Mouse (Mus musculus): ENCODE data around the gene Lysmd1. TPM values are rescaled to one million over a fixed set of nuclear protein-coding genes. Genes with fewer than 3 reads are reported as not detected.
"Not testable (repeated sequence)": the region's sequence is repeated elsewhere in the genome, so short reads cannot be mapped to it uniquely, and the experiment has no call there.

Lysmd1 gene
- 10.4 and 11.0 TPM in 2 replicates for polyA plus RNA-seq (2012; rRNA removed)

GRCm38 (mm10) chr3:95133680-95134101 is at the start of gene Lysmd1, which contains the start of gene Scnm1:
Gene Lysmd1 (plus strand): TSS chr3:95134088.
Gene Scnm1 (minus strand): TSS chr3:95134011.
- no peak for DNase-seq (ENCODE audit: low spot score)

- DNase-seq (ENCODE audit: low spot score), result no peak
These were observed 45.8 kb upstream of the Lysmd1 start for GRCm38 (mm10) chr3:95088071-95088470.

GRCm38 (mm10) chr3:95100854-95101253 is 33.0 kb upstream of the Lysmd1 start:
- no peak for DNase-seq (ENCODE audit: low spot score)

- no peak for DNase-seq (ENCODE audit: low spot score)
These were observed 28.8 kb upstream of the Lysmd1 start for GRCm38 (mm10) chr3:95105121-95105520.

- no peak for DNase-seq (ENCODE audit: low spot score)
These were observed 28.1 kb upstream of the Lysmd1 start for GRCm38 (mm10) chr3:95105586-95106337.

GRCm38 (mm10) chr3:95106338-95107117 is 27.4 kb upstream of the Lysmd1 start, which contains the start of gene Pip5k1a:
Gene Pip5k1a (minus strand): TSS chr3:95106930.
- DNase-seq (ENCODE audit: low spot score), result peak; percentile 85

- DNase-seq (ENCODE audit: low spot score), result not testable (repeated sequence)
These were observed 26.6 kb upstream of the Lysmd1 start for GRCm38 (mm10) chr3:95107308-95107707.

- DNase-seq (ENCODE audit: low spot score), result no peak
These were observed 26.0 kb upstream of the Lysmd1 start for GRCm38 (mm10) chr3:95107898-95108297.

GRCm38 (mm10) chr3:95110911-95111726 is 22.8 kb upstream of the Lysmd1 start, which contains the start of gene Vps72:
Gene Vps72 (plus strand): TSS chr3:95111022.
- peak; percentile 82 for DNase-seq (ENCODE audit: low spot score)

GRCm38 (mm10) chr3:95112760-95113159 is 21.1 kb upstream of the Lysmd1 start:
- DNase-seq (ENCODE audit: low spot score), result no peak

- no peak for DNase-seq (ENCODE audit: low spot score)
These were observed 16.1 kb upstream of the Lysmd1 start for GRCm38 (mm10) chr3:95117751-95118150.

GRCm38 (mm10) chr3:95121580-95121979 is 12.3 kb upstream of the Lysmd1 start:
- no peak for DNase-seq (ENCODE audit: low spot score)

- no peak for DNase-seq (ENCODE audit: low spot score)
These were observed 9.6 kb upstream of the Lysmd1 start, which contains the start of gene Tmod4 for GRCm38 (mm10) chr3:95124246-95124645. Gene Tmod4 (plus strand): TSS chr3:95124476.

- no peak for DNase-seq (ENCODE audit: low spot score)
These were observed 8.9 kb upstream of the Lysmd1 start for GRCm38 (mm10) chr3:95124972-95125371.

GRCm38 (mm10) chr3:95129226-95129651 is 4.6 kb upstream of the Lysmd1 start:
- DNase-seq (ENCODE audit: low spot score), result no peak

- DNase-seq (ENCODE audit: low spot score), result no peak
These were observed 3.8 kb upstream of the Lysmd1 start for GRCm38 (mm10) chr3:95130081-95130480.

- not testable (repeated sequence) for DNase-seq (ENCODE audit: low spot score)
These were observed 1.5 kb upstream of the Lysmd1 start for GRCm38 (mm10) chr3:95132389-95132788.

- DNase-seq (ENCODE audit: low spot score), result no peak
These were observed 712 bp upstream of the Lysmd1 start for GRCm38 (mm10) chr3:95133176-95133575.

- DNase-seq (ENCODE audit: low spot score), result not testable (repeated sequence)
These were observed 245 bp downstream of the Lysmd1 start for GRCm38 (mm10) chr3:95134133-95134532.

- DNase-seq (ENCODE audit: low spot score), result no peak
These were observed 1.1 kb downstream of the Lysmd1 start for GRCm38 (mm10) chr3:95135023-95135422.

GRCm38 (mm10) chr3:95135433-95136052 is 1.7 kb downstream of the Lysmd1 start:
- no peak for DNase-seq (ENCODE audit: low spot score)

Measured in urinary bladder, adult 2 months (tissue).